Mouse (Mus musculus): ENCODE data around the gene 4930564D02Rik. TPM values are rescaled to one million over a fixed set of nuclear protein-coding genes. Genes with fewer than 3 reads are reported as not detected.

Gene 4930564D02Rik
- not detected in 2 replicates for polyA plus RNA-seq (2016; fragmentation: Nextera tagmentation; extraction: Ambion mirVana)

GRCm38 (mm10) chr3:105066544-105066943 is at the start of gene 4930564D02Rik:
Gene 4930564D02Rik (plus strand): TSS chr3:105066844.
- Histone ChIP-seq H3K27me3 (replicated peaks; ENCODE audit: low read depth, poor library complexity, severe bottlenecking) (no peaks in the 10 kb centered on the region), H3K4me1 (peaks cover 25% of the 10 kb centered on the region), H3K9me3 (no peaks in the 10 kb centered on the region), H3K36me3 (replicated peaks) (no peaks in the 10 kb centered on the region), H3K4me3 (no peak within 1 kb of the TSS), H3K27ac (replicated peaks) (no peak within 1 kb of the TSS)
- 92% methylated on average over 10 of the region's 10 CpGs for WGBS
- no peak for DNase-seq (ENCODE audit: low spot score)

DNA sequence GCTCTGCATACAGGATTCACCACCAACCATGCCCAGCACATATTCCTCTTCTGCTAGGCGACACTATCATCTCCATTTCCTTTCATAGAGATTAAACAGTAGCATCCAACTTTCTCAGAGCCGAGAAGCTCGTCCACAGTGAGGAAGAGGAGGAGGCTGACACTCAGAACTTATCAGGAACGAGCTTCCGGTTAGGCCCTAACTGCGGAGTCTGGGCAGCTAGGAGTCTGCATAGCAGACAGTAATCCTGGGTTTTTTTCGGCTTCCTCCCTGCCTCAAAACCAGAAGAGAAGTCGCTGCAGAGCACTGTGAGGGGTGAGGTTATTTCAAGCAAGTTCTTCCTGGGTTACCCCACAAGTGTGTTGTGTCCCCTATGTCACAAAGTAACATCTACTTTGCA is 49.3 kb upstream of the 4930564D02Rik start:
- WGBS = 91% methylated on average over 8 of the region's 8 CpGs
- H3K9me3 ChIP-seq = no peaks in the 10 kb centered on the region
- H3K27ac ChIP-seq (replicated peaks) = no peak overlapping the region
- peaks cover 60% of the 10 kb centered on the region for H3K36me3 ChIP-seq (replicated peaks)
- H3K27me3 ChIP-seq (replicated peaks; ENCODE audit: low read depth, poor library complexity, severe bottlenecking) = no peaks in the 10 kb centered on the region
- DNase-seq (ENCODE audit: low spot score) = no peak
- no peak overlapping the region for H3K4me3 ChIP-seq
- H3K4me1 ChIP-seq = peaks cover 17% of the 10 kb centered on the region

DNA sequence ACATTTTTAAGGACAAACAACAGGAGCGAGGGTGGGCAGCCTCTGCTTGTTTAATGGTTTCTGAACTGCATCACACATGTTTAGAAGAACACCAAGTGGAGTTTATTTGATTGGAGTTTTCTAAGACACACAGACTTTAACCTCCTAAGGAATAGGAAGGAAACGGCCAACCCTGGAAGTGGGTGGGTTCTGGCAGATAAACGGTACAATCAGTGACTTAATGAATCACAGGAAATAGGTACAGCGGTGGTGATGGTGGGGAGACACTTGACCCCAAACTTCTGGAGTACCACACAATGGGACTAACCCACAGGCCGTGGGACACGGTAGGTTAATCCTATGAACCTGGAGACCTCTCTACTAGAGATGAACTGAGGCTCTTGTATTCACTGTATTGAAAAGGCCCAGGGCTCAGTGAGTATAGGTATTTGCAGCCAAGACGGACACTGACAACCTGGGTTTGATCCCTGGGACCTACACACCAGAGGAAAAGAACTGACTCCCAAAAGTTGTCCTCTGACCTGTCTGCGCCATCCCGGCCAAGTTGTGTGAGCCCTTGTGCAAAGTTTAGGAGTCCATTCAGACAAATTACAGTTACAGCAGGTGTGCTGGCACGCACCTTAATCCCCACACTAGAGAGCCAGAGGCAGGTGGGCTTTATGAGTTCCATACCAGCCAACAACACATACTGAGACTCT is 48.4 kb upstream of the 4930564D02Rik start:
- H3K27ac ChIP-seq (replicated peaks) = no peak overlapping the region
- no peaks in the 10 kb centered on the region for H3K9me3 ChIP-seq
- H3K27me3 ChIP-seq (replicated peaks; ENCODE audit: low read depth, poor library complexity, severe bottlenecking) = no peaks in the 10 kb centered on the region
- WGBS = 84% methylated on average over 10 of the region's 10 CpGs
- no peak overlapping the region for H3K4me3 ChIP-seq
- no peak for DNase-seq (ENCODE audit: low spot score)
- peaks cover 64% of the 10 kb centered on the region for H3K36me3 ChIP-seq (replicated peaks)
- H3K4me1 ChIP-seq = peaks cover 17% of the 10 kb centered on the region

GRCm38 (mm10) chr3:105018783-105019105 is 47.9 kb upstream of the 4930564D02Rik start:
- 88% methylated on average over 6 of the region's 6 CpGs for WGBS
- Histone ChIP-seq H3K4me3 (no peak overlapping the region), H3K36me3 (replicated peaks) (peaks cover 69% of the 10 kb centered on the region)

GRCm38 (mm10) chr3:105019826-105020692 is 46.6 kb upstream of the 4930564D02Rik start:
- Histone ChIP-seq H3K4me1 (peaks cover 17% of the 10 kb centered on the region), H3K27ac (replicated peaks) (no peak overlapping the region), H3K4me3 (no peak overlapping the region), H3K27me3 (replicated peaks; ENCODE audit: low read depth, poor library complexity, severe bottlenecking) (no peaks in the 10 kb centered on the region), H3K36me3 (replicated peaks) (peaks cover 72% of the 10 kb centered on the region), H3K9me3 (no peaks in the 10 kb centered on the region)
- DNase-seq (ENCODE audit: low spot score) = no peak
- 53% methylated on average over 12 of the region's 12 CpGs for WGBS

More at GRCm38 (mm10) chr3:105018783-105019105, 47.9 kb upstream of the 4930564D02Rik start:
- DNase-seq (ENCODE audit: low spot score) = no peak
- Histone ChIP-seq H3K27me3 (replicated peaks; ENCODE audit: low read depth, poor library complexity, severe bottlenecking) (no peaks in the 10 kb centered on the region), H3K27ac (replicated peaks) (no peak overlapping the region), H3K9me3 (no peaks in the 10 kb centered on the region), H3K4me1 (peaks cover 17% of the 10 kb centered on the region)

DNA sequence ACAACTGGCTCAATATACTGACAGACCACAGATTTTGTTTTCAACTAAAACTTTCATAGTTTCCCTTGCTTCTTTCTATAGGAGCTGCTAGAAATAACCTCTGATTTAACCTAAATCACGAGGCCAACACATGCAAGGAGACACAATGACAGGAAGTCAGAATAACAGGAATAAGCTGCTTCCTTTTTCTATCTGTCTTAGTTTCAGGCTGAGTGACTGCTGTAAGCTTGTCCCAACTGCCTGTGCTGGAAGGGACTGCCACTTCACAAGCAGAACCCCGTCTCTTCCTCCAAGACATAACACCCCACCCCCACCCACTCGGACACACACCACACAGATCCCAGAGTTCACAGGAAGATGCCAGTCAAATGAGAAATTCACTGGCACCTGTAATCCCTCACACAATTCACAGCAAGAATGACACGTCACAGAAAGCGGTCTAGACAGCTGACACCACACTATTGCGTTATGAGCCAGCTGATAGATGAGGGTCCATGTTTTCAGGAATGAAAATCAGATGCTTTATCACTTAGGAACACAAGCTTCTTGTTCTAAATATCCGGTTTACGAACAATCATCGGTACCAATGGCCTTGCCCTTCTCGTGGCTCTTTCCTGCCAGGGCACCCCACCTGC is 43.2 kb upstream of the 4930564D02Rik start:
- Histone ChIP-seq H3K36me3 (replicated peaks) (peaks cover 71% of the 10 kb centered on the region), H3K9me3 (no peaks in the 10 kb centered on the region), H3K27me3 (replicated peaks; ENCODE audit: low read depth, poor library complexity, severe bottlenecking) (no peaks in the 10 kb centered on the region), H3K4me3 (no peak overlapping the region), H3K4me1 (peaks cover 11% of the 10 kb centered on the region), H3K27ac (replicated peaks) (no peak overlapping the region)
- WGBS = 87% methylated on average over 10 of the region's 10 CpGs
- no peak for DNase-seq (ENCODE audit: low spot score)

GRCm38 (mm10) chr3:105036281-105036847 is 30.3 kb upstream of the 4930564D02Rik start:
- Histone ChIP-seq H3K36me3 (replicated peaks) (peaks cover 90% of the 10 kb centered on the region), H3K27me3 (replicated peaks; ENCODE audit: low read depth, poor library complexity, severe bottlenecking) (no peaks in the 10 kb centered on the region), H3K27ac (replicated peaks) (no peak overlapping the region), H3K4me3 (no peak overlapping the region), H3K9me3 (no peaks in the 10 kb centered on the region), H3K4me1 (peaks cover 18% of the 10 kb centered on the region)
- no peak for DNase-seq (ENCODE audit: low spot score)
- WGBS = 86% methylated on average over 10 of the region's 10 CpGs

GRCm38 (mm10) chr3:105037240-105037770 is 29.3 kb upstream of the 4930564D02Rik start:
- no peaks in the 10 kb centered on the region for H3K27me3 ChIP-seq (replicated peaks; ENCODE audit: low read depth, poor library complexity, severe bottlenecking)
- peaks cover 24% of the 10 kb centered on the region for H3K4me1 ChIP-seq
- peaks cover 83% of the 10 kb centered on the region for H3K36me3 ChIP-seq (replicated peaks)
- no peaks in the 10 kb centered on the region for H3K9me3 ChIP-seq
- DNase-seq (ENCODE audit: low spot score) = no peak
- no peak overlapping the region for H3K4me3 ChIP-seq
- no peak overlapping the region for H3K27ac ChIP-seq (replicated peaks)
- WGBS = 95% methylated on average over 6 of the region's 6 CpGs

DNA sequence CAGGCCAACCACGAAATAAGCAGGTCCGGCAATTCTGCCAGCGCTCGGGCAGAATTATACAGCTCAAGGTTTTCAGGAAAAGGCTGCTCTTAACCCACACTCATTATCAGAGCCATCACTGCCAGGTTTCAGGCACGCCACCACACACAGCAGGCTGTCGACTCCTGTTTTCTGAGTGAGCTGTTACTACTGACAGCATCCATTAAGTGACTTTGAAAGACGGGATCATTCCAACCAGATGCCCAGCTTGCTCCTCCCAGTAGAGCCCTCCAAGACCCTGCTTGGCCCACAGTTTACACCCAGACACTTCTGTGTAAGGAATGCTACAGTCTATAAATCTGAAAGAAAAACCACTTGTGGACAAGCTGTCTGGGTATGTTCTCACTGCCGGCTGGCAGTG is 26.6 kb upstream of the 4930564D02Rik start:
- 63% methylated on average over 8 of the region's 8 CpGs for WGBS
- Histone ChIP-seq H3K27me3 (replicated peaks; ENCODE audit: low read depth, poor library complexity, severe bottlenecking) (no peaks in the 10 kb centered on the region), H3K9me3 (no peaks in the 10 kb centered on the region), H3K27ac (replicated peaks) (no peak overlapping the region), H3K4me1 (peaks cover 42% of the 10 kb centered on the region), H3K36me3 (replicated peaks) (peaks cover 56% of the 10 kb centered on the region), H3K4me3 (no peak overlapping the region)
- no peak for DNase-seq (ENCODE audit: low spot score)

- no peaks in the 10 kb centered on the region for H3K9me3 ChIP-seq
- WGBS = 92% methylated on average over 9 of the region's 9 CpGs
- no peak overlapping the region for H3K27ac ChIP-seq (replicated peaks)
- DNase-seq (ENCODE audit: low spot score) = no peak
- H3K4me1 ChIP-seq = peaks cover 50% of the 10 kb centered on the region
- peaks cover 53% of the 10 kb centered on the region for H3K36me3 ChIP-seq (replicated peaks)
- H3K27me3 ChIP-seq (replicated peaks; ENCODE audit: low read depth, poor library complexity, severe bottlenecking) = no peaks in the 10 kb centered on the region
- no peak overlapping the region for H3K4me3 ChIP-seq
These were observed 25.5 kb upstream of the 4930564D02Rik start for GRCm38 (mm10) chr3:105040983-105041625.

DNA sequence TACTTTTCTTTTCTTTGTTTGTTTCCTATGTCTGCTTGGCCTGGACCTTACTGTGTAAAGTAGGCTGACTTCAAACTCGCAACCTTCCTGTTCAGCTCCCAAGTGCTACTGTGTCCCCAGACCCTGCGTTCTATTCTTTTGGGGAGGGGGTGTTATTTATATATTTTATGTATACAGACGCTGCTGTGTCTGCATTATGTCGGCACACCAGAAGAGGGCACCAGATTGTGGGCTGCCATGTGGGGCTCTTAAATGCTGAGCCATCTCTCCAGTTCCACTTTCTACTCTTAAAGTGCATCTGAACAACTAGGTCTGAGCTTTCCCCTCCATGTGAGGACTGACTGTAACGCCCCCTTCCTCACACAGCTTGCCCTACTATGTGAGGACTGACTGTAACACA is 22.9 kb upstream of the 4930564D02Rik start:
- Histone ChIP-seq H3K9me3 (no peaks in the 10 kb centered on the region), H3K4me3 (no peak overlapping the region), H3K27ac (replicated peaks) (no peak overlapping the region), H3K4me1 (peaks cover 68% of the 10 kb centered on the region), H3K27me3 (replicated peaks; ENCODE audit: low read depth, poor library complexity, severe bottlenecking) (no peaks in the 10 kb centered on the region), H3K36me3 (replicated peaks) (peaks cover 37% of the 10 kb centered on the region)
- 87% methylated on average over 5 of the region's 5 CpGs for WGBS
- no peak for DNase-seq (ENCODE audit: low spot score)

GRCm38 (mm10) chr3:105046870-105047269 is 19.8 kb upstream of the 4930564D02Rik start:
- H3K4me1 ChIP-seq = peaks cover 77% of the 10 kb centered on the region
- WGBS = 83% methylated on average over 5 of the region's 5 CpGs
- no peaks in the 10 kb centered on the region for H3K9me3 ChIP-seq
- peaks cover 26% of the 10 kb centered on the region for H3K36me3 ChIP-seq (replicated peaks)
- no peak overlapping the region for H3K27ac ChIP-seq (replicated peaks)
- no peak overlapping the region for H3K4me3 ChIP-seq
- H3K27me3 ChIP-seq (replicated peaks; ENCODE audit: low read depth, poor library complexity, severe bottlenecking) = no peaks in the 10 kb centered on the region
- no peak for DNase-seq (ENCODE audit: low spot score)

All from embryonic facial prominence, embryonic 10.5 days (tissue).